Comparison of ENCODE assay signal across 20 mouse cellular contexts in genomic region chr12:85489232-85489886, GRCm38 (mm10). TPM values are rescaled to one million over a fixed set of nuclear protein-coding genes. Genes with fewer than 3 reads are reported as not detected.
A peak's percentile ranks its signal among the peaks of the same experiment; 100 is the strongest.
DNase-seq lines count a peak whose midpoint lies in the region; ATAC-seq lines count a peak whose summit lies in the region.
"Had no signal": no experiment of that assay in that cellular context is flagged by ENCODE, and none has a peak within 500 bp of the region (broad histone marks: within the 10 kb centered on the region; RNA-seq: fewer than 3 reads in every experiment).

No protein-coding gene starts in this region.

- no peak for DNase-seq in embryonic facial prominence, embryonic 10.5 days (ENCODE audit: low spot score)
- DNase-seq in liver: no peak
- peak; percentile 10 for DNase-seq in induced T-regulatory cell, adult 2 months (ENCODE audit: low read depth)
- no peak for DNase-seq in left cerebral cortex, postnatal 25 days (ENCODE audit: low spot score in 2 of 2)
- DNase-seq in urinary bladder, postnatal 14 days (ENCODE audit: low spot score): no peak
- DNase-seq: adrenal gland, postnatal 36 days; cerebellum, adult 8-10 months; lung, embryonic 14.5 days; thymus, postnatal 25 days had no signal

- H3K9me3 ChIP-seq in embryonic facial prominence, embryonic 15.5 days (replicated peaks): no peaks in the 10 kb centered on the region
- no peaks in the 10 kb centered on the region for H3K9me3 ChIP-seq in embryonic facial prominence, embryonic 10.5 days
- no peaks in the 10 kb centered on the region for H3K9me3 ChIP-seq in liver, embryonic 16.5 days (replicated peaks; ENCODE audit: control insufficient read depth, low read length)
- H3K9me3 ChIP-seq in stomach, embryonic 16.5 days (replicated peaks; ENCODE audit: control insufficient read depth, low read length): no peaks in the 10 kb centered on the region
- H3K9me3 ChIP-seq: forebrain, embryonic 13.5 days; heart, embryonic 13.5 days; intestine, embryonic 15.5 days; kidney, embryonic 15.5 days; limb, embryonic 13.5 days had no signal

- intact Hi-C loops in left cerebral cortex, postnatal 25 days (cut with DNase I): loop anchor here (2.0 kb wide), 1 partner anchor 149 kb away; no protein-coding TSS in a partner anchor

- no peak overlapping the region for H3K9ac ChIP-seq in embryonic facial prominence, embryonic 15.5 days
- no peak overlapping the region for H3K9ac ChIP-seq in liver, embryonic 16.5 days (ENCODE audit: low read depth, low read length)
- H3K9ac ChIP-seq in stomach, embryonic 16.5 days (ENCODE audit: low read length): no peak overlapping the region
- H3K9ac ChIP-seq: forebrain, embryonic 13.5 days; heart, embryonic 13.5 days; hindbrain, embryonic 14.5 days; intestine, embryonic 15.5 days; kidney, embryonic 15.5 days; limb, embryonic 13.5 days; lung, embryonic 14.5 days had no signal

- H3K36me3 ChIP-seq in embryonic facial prominence, embryonic 15.5 days: no peaks in the 10 kb centered on the region
- H3K36me3 ChIP-seq in embryonic facial prominence, embryonic 10.5 days (replicated peaks): no peaks in the 10 kb centered on the region
- no peaks in the 10 kb centered on the region for H3K36me3 ChIP-seq in liver, embryonic 16.5 days (ENCODE audit: control insufficient read depth, insufficient read depth)
- no peaks in the 10 kb centered on the region for H3K36me3 ChIP-seq in stomach, embryonic 16.5 days (ENCODE audit: control insufficient read depth, insufficient read depth, low read length)
- H3K36me3 ChIP-seq: heart, embryonic 13.5 days; intestine, embryonic 15.5 days; kidney, embryonic 15.5 days; limb, embryonic 13.5 days had no signal

- no peaks in the 10 kb centered on the region for H3K27me3 ChIP-seq in embryonic facial prominence, embryonic 15.5 days
- H3K27me3 ChIP-seq in embryonic facial prominence, embryonic 10.5 days (replicated peaks; ENCODE audit: low read depth, poor library complexity, severe bottlenecking): peaks cover 35% of the 10 kb centered on the region
- H3K27me3 ChIP-seq in liver, embryonic 16.5 days (ENCODE audit: control insufficient read depth, insufficient read depth, low read depth, low read length): peaks cover 21% of the 10 kb centered on the region
- no peaks in the 10 kb centered on the region for H3K27me3 ChIP-seq in stomach, embryonic 16.5 days (ENCODE audit: control insufficient read depth, insufficient read depth, low read length)
- H3K27me3 ChIP-seq: intestine, embryonic 15.5 days; kidney, embryonic 15.5 days; limb, embryonic 13.5 days had no signal

- no peak overlapping the region for H3K4me3 ChIP-seq in embryonic facial prominence, embryonic 15.5 days (replicated peaks)
- no peak overlapping the region for H3K4me3 ChIP-seq in embryonic facial prominence, embryonic 10.5 days
- no peak overlapping the region for H3K4me3 ChIP-seq in liver, embryonic 16.5 days (ENCODE audit: low read depth, low read length)
- H3K4me3 ChIP-seq in stomach, embryonic 16.5 days (replicated peaks; ENCODE audit: low read length): no peak overlapping the region
- H3K4me3 ChIP-seq: erythroblast, embryonic 14.5 days; forebrain, embryonic 13.5 days; heart, embryonic 13.5 days; intestine, embryonic 15.5 days; kidney, embryonic 15.5 days; limb, embryonic 13.5 days had no signal

- ATAC-seq in embryonic facial prominence, embryonic 15.5 days (ENCODE audit: insufficient number of reproducible peaks, low FRiP score, low TSS enrichment, low read depth): no peak
- no peak for ATAC-seq in liver, embryonic 16.5 days (ENCODE audit: low read depth)
- ATAC-seq in stomach, embryonic 16.5 days (ENCODE audit: insufficient read depth, low FRiP score): no peak
- ATAC-seq: forebrain, embryonic 13.5 days; intestine, embryonic 15.5 days; midbrain, embryonic 16.5 days had no signal

- 77% methylated on average over 7 of the region's 7 CpGs for WGBS in embryonic facial prominence, embryonic 15.5 days
- WGBS in embryonic facial prominence, embryonic 10.5 days: 80% methylated on average over 7 of the region's 7 CpGs
- 55% methylated on average over 7 of the region's 7 CpGs for WGBS in liver, embryonic 16.5 days (ENCODE audit: insufficient replicate concordance)
- 72% methylated on average over 7 of the region's 7 CpGs for WGBS in stomach, embryonic 16.5 days

- peak overlapping the region; percentile 63; the same call in 1 of the 2 replicates for H3K27ac ChIP-seq in embryonic facial prominence, embryonic 15.5 days (replicated peaks)
- H3K27ac ChIP-seq in embryonic facial prominence, embryonic 10.5 days (replicated peaks): no peak overlapping the region
- peak overlapping the region; percentile 54 for H3K27ac ChIP-seq in liver, embryonic 16.5 days (ENCODE audit: low read length)
- H3K27ac ChIP-seq in stomach, embryonic 16.5 days (ENCODE audit: low read length): peak overlapping the region; percentile 42
- H3K27ac ChIP-seq: forebrain, embryonic 13.5 days; heart, embryonic 13.5 days; hindbrain, embryonic 14.5 days; intestine, embryonic 15.5 days; kidney, embryonic 15.5 days; limb, embryonic 13.5 days had no signal

- H3K4me1 ChIP-seq in embryonic facial prominence, embryonic 15.5 days: peaks cover 33% of the 10 kb centered on the region
- peaks cover 33% of the 10 kb centered on the region for H3K4me1 ChIP-seq in embryonic facial prominence, embryonic 10.5 days
- peaks cover 17% of the 10 kb centered on the region for H3K4me1 ChIP-seq in liver, embryonic 16.5 days (ENCODE audit: control insufficient read depth, low read depth, low read length)
- H3K4me1 ChIP-seq in stomach, embryonic 16.5 days (ENCODE audit: control insufficient read depth, insufficient read depth, low read length): peaks cover 11% of the 10 kb centered on the region

- no peak overlapping the region for H3K4me2 ChIP-seq in embryonic facial prominence, embryonic 15.5 days (replicated peaks)
- no peak overlapping the region for H3K4me2 ChIP-seq in liver, embryonic 16.5 days (ENCODE audit: low read depth, low read length)
- no peak overlapping the region for H3K4me2 ChIP-seq in stomach, embryonic 16.5 days (ENCODE audit: low read depth, low read length)
- H3K4me2 ChIP-seq: forebrain, embryonic 13.5 days; heart, embryonic 13.5 days; hindbrain, embryonic 14.5 days; intestine, embryonic 15.5 days; kidney, embryonic 15.5 days; limb, embryonic 13.5 days; lung, embryonic 14.5 days had no signal

RNA-seq across cellular contexts. Expression of gene Fos, which starts 15.7 kb away (rescaled TPM):
- polyA plus RNA-seq in embryonic facial prominence, embryonic 15.5 days (2015; fragmentation: Nextera tagmentation; extraction: Ambion mirVana): 22.7 and 23.9 TPM in 2 replicates
- 1.4 and 1.8 TPM in 2 replicates for polyA plus RNA-seq in embryonic facial prominence, embryonic 10.5 days (2016; fragmentation: Nextera tagmentation; extraction: Ambion mirVana)
- 1.1 and 1.6 TPM in 2 replicates for polyA plus RNA-seq in liver, embryonic 16.5 days (2015; fragmentation: Nextera tagmentation; extraction: Ambion mirVana)
- polyA plus RNA-seq in stomach, embryonic 16.5 days (2015; fragmentation: Nextera tagmentation; extraction: Ambion mirVana): 16.1 and 21.1 TPM in 2 replicates
- total RNA-seq in left cerebral cortex, postnatal 25 days (2021): 10 to 100 TPM; 47.2 to 55.9 TPM
